Mouse (Mus musculus) ovary, postnatal 36 days (tissue): ENCODE measurements around the gene Zfp977.
"Not testable (repeated sequence)": the region's sequence is repeated elsewhere in the genome, so short reads cannot be mapped to it uniquely, and the experiment has no call there.

Source experiments
- DNase-seq: peaks from one replicate; pipeline ENCODE4 v3.0.0; 2022; ENCODE audit warnings: low spot score, mixed read lengths

Zfp977 gene

DNA sequence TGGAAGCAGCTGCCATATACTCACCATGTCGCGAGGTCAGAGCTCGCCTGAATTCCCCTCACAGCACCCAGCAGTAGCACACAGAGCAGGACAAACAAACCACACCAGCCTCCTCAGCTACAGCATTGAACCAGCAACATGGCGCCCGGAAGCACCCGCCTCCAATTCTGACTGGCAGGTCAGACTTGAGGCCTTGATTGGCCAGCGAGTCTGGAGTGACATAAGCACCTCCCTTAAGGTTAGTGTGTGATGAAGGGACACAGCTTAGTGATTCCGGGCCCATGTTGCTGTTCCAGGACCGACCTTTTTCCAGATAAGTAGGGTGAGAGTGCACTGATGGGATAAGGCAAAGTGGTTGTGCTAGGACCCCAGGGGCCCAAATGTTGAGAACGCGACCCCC, at the start of gene Zfp977:
Gene Zfp977, minus strand, starts transcription at position 135 of the 400 bp plus-strand sequence.
- DNase-seq = not testable (repeated sequence)

DNA sequence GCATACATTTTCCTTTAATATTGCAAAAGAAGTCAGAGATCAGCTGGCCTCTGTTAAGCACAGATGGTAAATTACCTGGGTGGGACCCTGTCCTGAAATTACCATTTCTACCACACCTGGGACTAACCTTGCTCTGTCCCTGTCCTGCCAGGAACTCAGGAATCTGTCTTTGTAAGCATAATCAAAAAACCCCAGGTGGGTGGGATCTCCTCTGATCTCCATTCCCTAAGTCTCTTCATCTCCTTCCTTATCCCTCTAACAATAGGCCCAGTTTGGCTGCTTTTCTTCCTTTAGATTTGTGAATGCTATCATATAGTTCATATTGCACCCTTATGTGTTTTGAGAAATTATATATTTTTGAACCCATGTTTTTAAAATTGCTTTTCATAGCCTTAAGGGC, 38.7 kb upstream of the Zfp977 start:
- DNase-seq = not testable (repeated sequence)

DNA sequence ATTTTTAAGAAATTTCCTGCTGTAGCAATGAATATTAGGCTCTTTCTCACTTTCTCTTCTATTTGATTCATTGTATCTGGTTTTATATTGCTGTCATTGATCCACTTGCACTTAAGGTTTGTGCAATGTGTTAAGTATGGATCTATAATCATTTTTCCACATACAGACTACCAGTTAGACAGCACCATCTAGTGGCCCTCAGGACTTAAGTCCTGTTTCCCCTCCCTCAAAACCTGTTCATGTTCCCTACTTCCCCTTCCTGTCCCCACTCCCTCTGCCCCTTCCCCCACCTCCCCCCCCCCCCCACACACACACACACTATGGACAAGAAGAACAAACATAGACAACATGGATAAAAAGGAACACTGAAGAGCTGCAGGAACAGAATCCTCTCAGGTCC, 3.3 kb upstream of the Zfp977 start:
- not testable (repeated sequence) for DNase-seq

DNA sequence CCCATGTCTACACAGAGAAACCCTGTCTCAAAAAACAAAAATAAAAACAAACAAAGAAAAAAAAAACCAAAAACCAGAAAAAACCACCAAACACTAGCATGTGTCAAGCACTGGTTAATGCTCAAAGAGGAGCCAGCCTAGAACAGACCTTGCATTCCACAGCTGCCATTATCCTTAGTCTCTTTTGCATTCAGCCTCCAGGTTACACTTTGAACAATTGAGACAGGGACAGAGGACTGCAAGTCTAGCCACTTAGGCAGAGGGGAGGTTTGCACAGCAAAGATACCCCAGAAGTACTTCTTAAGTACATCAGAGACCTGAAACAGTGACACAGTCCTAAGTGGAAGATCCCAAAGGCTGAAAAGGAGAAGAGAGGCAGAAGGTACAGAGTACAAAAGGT, 1.0 kb downstream of the Zfp977 start:
- not testable (repeated sequence) for DNase-seq

DNA sequence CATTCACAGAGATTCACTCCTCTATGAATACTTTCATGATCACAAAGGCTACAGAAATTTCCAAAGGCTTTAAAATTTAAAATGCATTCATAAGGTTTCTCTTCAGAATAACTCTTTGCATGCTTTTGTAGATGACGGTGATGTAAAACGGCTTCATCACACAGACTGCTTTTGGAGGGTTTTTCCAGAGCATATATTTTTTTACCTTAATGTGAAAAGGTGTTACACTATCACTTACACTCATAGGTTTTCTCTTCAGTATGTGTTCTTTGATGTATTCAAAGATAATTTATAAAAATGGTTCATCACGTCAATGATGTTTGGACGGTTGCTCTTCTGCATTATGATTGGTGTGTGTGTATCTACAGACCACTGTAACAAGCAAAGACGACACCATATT, 13.9 kb downstream of the Zfp977 start, which contains the start of gene Gm21028:
Gene Gm21028, minus strand, starts transcription at position 101 of the 400 bp plus-strand sequence.
- DNase-seq = no peak

DNA sequence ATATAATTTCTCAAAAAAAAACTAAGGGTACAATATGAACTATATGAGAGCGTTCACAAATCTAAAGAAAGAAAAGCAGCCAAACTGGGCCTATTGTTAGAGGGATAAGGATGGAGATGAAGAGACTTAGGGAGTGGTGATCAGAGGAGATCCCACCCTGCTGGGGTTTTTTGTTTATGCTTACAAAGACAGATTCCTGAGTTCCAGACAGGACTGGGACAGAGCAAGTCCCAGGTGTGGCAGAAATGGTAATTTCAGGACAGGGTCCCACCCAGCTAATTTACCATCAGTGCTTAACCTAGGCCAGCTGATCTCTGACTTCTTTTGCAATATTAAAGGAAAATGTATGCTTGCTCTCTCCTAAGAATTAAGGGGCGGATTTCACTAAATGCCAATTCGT, 40.6 kb downstream of the Zfp977 start:
- DNase-seq = no peak
